Mouse (Mus musculus) MEL (cell line): ENCODE data around the gene Kcnmb2.

Source experiments
- BHLHE40 ChIP-seq: IDR thresholded peaks from 2 replicates; pipeline ENCODE4 v1.6.1; 2012; ENCODE audit warnings: low read depth, mild to moderate bottlenecking, inconsistent platforms, low read length, improper control_type of control experiment, borderline replicate concordance
- CTCF ChIP-seq, 3 experiments: IDR thresholded peaks in 2 of 3; conservative IDR thresholded peaks in 1 of 3; 2 replicates each; pipeline ENCODE4 v1.5.1; 2011 to 2012; ENCODE audit warnings: low read length in 3 of 3, low read depth in 2 of 3, mild to moderate bottlenecking in 2 of 3, improper control_type of control experiment in 1 of 3, inconsistent platforms in 1 of 3, mixed read lengths in 1 of 3, moderate library complexity in 1 of 3; ENCODE audit not compliant: control insufficient read depth in 1 of 3, insufficient read depth in 1 of 3, poor library complexity in 1 of 3, severe bottlenecking in 1 of 3

DNA sequence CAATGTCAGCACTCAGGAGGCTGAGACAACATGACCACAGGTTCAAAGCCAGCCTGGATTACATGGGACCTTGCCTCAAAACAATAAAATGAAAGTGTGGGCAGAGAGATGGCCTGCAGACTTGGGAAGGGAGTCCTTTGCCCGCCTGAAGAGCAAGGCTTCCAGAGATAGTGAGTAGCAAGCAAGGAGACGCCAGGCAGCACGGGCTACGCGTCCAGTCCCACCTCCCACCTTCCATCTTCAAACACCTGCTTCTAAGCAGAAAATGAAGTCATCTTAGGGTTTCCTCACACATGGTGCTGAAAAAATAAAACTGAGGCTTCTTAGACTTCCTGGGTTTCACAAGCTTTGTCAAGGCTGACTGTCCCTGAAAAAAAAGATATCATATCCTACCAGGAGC, 109.3 kb downstream of the Kcnmb2 start:
- no peak for TF ChIP-seq CTCF (IDR thresholded peaks at IDR 0.05 in 2 of 3, conservative IDR thresholded peaks at IDR 0.05 in 1 of 3; ENCODE audit: control insufficient read depth in 1 of 3, insufficient read depth in 1 of 3, low read depth in 2 of 3, low read length in 3 of 3, poor library complexity in 1 of 3, severe bottlenecking in 1 of 3)
- TF ChIP-seq BHLHE40 = no peak
